Mouse (Mus musculus): ENCODE data around the gene Nrxn2.

DNA sequence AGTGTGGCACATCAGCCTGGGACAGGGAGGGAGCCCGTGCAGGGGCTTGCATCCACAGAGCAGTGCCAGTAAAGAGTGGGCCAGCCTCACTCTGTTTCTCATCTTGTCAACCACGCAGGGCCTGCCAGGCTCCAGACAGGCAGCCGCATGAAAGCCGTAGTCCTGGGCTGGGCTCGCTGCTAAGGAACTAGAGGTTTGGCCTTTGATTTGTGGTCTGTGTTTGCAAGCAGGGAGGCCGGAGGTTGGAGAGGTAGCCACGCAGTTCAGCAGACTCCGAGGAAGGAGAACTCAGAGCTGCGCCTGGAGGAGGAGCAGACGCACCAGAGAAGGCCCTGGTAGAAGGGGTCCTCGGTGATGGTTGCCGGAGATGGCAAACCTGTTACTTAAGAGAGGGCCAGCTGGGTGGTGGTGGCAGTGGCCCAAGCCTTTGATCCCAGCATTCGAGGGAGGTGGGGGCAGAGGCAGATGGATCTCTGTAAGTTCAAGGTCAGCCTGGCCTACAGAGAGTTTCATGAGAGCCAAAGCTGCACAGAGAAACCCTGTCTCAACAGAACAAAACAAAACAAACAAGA, 66.6 kb downstream of the Nrxn2 start:
- TF ChIP-seq CTCF (IDR thresholded peaks at IDR 0.05; ENCODE audit: extremely low read depth, insufficient read depth, insufficient read length, insufficient replicate concordance) (no peak), POLR2A (IDR thresholded peaks at IDR 0.05; ENCODE audit: low read depth, low read length) (no peak)
